Mouse (Mus musculus) neural tube, embryonic 14.5 days (tissue): ENCODE measurements at regions not wholly inside any gene's neighbourhood (a gene's known extent, or its start where the extent isn't known, plus 50 kb on each side); places are given as distances from the start of the nearest gene placed in this dataset.

Experiments used
- ATAC-seq: fragments of 200-750 bp; cut with Nextera tagmentation; 2 replicates; pipeline ENCODE4 v1.8.0; 2017; ENCODE audit warnings: low read depth, mild to moderate bottlenecking, moderate TSS enrichment, moderate library complexity
- H3K27ac ChIP-seq: fragments of 300-500 bp; sonication (generic); 2 replicates; pipeline ENCODE4 v1.5.1; 2014; ENCODE audit warnings: low read depth, mild to moderate bottlenecking, control low read depth, low read length, moderate library complexity, mixed read lengths
- H3K27me3 ChIP-seq: fragments of 300-500 bp; sonication (generic); 2 replicates; pipeline ENCODE4 v1.6.1; 2014; ENCODE audit warnings: low read length; ENCODE audit not compliant: control insufficient read depth, insufficient read depth
- H3K36me3 ChIP-seq: fragments of 300-500 bp; sonication (generic); 2 replicates; pipeline ENCODE4 v1.6.1; 2014; ENCODE audit warnings: low read length, mixed read lengths; ENCODE audit not compliant: control insufficient read depth, insufficient read depth
- H3K4me1 ChIP-seq: fragments of 300-500 bp; sonication (generic); 2 replicates; pipeline ENCODE4 v1.6.1; 2014; ENCODE audit warnings: low read length; ENCODE audit not compliant: control insufficient read depth, insufficient read depth
- H3K4me2 ChIP-seq: fragments of 300-500 bp; sonication (generic); 2 replicates; pipeline ENCODE4 v1.6.1; 2014; ENCODE audit warnings: mild to moderate bottlenecking, low read depth, low read length, control low read depth
- H3K4me3 ChIP-seq: fragments of 300-500 bp; sonication (generic); 2 replicates; pipeline ENCODE4 v1.5.1; 2014; ENCODE audit warnings: low read depth, low read length, control low read depth, mixed read lengths
- H3K9ac ChIP-seq: fragments of 300-500 bp; sonication (generic); replicated peaks from 2 replicates; pipeline ENCODE4 v1.6.1; 2014; ENCODE audit warnings: low read depth, mild to moderate bottlenecking, control low read depth, low read length, mixed read lengths
- H3K9me3 ChIP-seq: fragments of 300-500 bp; sonication (generic); 2 replicates; pipeline ENCODE4 v1.6.1; 2016; ENCODE audit warnings: low read length; ENCODE audit not compliant: control insufficient read depth
- WGBS: fragments of 180-500 bp; shearing (Covaris S2); extraction: QIAGEN DNeasy Blood & Tissue Kit; methylation state at CpG from one replicate; pipeline ENCODE4 v1.1.7; 2014; 5-methylcytosine and 5-hydroxymethylcytosine counted together

DNA sequence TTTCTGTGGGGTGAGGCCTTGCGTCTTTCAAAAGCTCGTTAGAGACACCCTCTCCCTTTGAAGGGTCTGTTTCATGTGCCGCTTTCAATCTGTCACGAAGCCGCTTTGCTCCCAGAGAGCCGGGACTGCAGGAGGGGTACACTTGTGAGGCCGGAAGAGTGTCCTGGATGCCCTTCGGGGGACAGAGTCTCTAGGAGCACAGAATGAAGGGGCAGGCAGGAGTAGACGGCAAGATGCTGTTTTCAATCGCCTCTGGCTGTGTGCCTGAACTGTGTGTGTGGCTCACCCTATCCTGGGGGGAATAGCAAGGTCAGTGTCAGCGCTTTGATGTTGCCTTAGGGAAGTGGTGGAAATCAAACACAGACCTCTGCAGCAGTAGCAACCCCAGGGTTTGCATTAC lies 174.7 kb downstream of the Gadd45g start:
- ATAC-seq = no peak
- no peak overlapping the region for H3K4me2 ChIP-seq
- 27% methylated on average over 11 of the region's 11 CpGs for WGBS

DNA sequence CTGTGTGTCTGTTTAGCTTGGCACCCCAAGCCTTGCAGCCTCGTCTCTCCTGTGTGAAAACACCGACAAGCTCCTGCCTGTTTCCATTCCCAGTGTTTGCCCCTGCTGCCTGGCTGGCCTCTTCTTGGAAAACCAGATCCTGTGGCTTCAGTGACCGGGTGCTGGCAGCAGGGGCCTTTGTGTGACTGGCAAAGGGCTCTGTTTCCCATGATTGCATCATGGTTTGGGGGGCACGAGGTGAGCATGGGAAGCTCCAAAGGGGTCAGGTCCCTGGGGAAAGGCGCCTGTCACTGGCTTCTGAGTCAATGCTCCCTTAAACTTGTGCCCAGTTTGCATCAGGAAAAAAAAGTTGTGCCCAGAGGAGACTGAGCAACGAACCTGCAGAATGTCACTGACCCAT lies 175.3 kb downstream of the Gadd45g start:
- peaks cover 10% of the 10 kb centered on the region for H3K4me1 ChIP-seq
- no peaks in the 10 kb centered on the region for H3K36me3 ChIP-seq
- H3K27ac ChIP-seq = no peak overlapping the region
- ATAC-seq = no peak
- no peak overlapping the region for H3K4me2 ChIP-seq
- H3K9ac ChIP-seq = no peak overlapping the region
- WGBS = 67% methylated on average over 6 of the region's 6 CpGs
- no peaks in the 10 kb centered on the region for H3K9me3 ChIP-seq
- H3K27me3 ChIP-seq = no peaks in the 10 kb centered on the region
- H3K4me3 ChIP-seq = no peak overlapping the region

More for the DNA sequence above, 174.7 kb downstream of the Gadd45g start:
- Histone ChIP-seq H3K27ac (no peak overlapping the region), H3K27me3 (no peaks in the 10 kb centered on the region), H3K4me1 (peaks cover 10% of the 10 kb centered on the region), H3K9me3 (no peaks in the 10 kb centered on the region), H3K4me3 (no peak overlapping the region), H3K9ac (no peak overlapping the region), H3K36me3 (no peaks in the 10 kb centered on the region)

DNA sequence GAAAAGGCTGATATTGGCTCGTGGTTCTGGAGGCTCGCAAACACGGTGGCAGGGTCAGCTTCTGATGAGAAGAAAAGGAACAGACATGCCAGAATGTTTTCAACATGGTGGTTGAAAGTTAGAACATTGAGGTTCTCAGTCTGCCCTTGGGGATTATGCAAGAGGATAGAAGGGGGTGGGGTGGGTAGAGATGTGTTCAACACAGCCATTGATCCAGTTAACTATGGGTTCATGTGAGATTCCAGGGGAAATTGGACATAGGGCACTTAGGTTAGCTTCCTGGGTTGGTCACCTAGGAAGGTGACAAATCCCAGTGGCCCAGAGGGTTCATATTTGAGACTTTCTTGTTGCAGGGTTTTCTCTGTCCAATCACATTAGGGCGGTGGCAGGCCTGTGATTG lies 176.1 kb downstream of the Gadd45g start:
- H3K27ac ChIP-seq = no peak overlapping the region
- no peak overlapping the region for H3K4me2 ChIP-seq
- 88% methylated on average over 4 of the region's 4 CpGs for WGBS
- no peak overlapping the region for H3K4me3 ChIP-seq
- H3K36me3 ChIP-seq = no peaks in the 10 kb centered on the region
- H3K4me1 ChIP-seq = peaks cover 10% of the 10 kb centered on the region
- ATAC-seq = no peak
- no peaks in the 10 kb centered on the region for H3K9me3 ChIP-seq
- H3K27me3 ChIP-seq = no peaks in the 10 kb centered on the region
- no peak overlapping the region for H3K9ac ChIP-seq

DNA sequence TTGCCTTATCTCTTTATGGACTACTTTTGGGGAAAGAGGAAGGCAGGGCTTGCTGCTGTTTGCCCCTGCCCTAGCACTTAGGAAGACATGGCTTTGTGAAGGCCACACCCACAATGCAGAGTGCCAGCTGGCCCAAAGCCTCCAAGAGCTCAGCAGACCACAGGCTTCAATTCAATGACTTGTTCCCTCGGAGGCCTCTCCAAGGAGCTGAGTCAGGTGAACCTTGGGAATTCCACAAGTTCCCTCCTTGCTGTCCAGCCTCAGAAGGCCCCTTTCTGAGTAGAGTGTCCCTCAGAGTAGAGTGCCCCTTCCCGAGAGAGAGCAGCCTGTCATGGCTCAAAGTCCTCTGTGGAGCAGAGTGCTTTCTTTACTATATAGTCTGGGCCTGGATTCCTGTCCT lies 177.9 kb downstream of the Gadd45g start:
- H3K27me3 ChIP-seq = no peaks in the 10 kb centered on the region
- no peak overlapping the region for H3K9ac ChIP-seq
- H3K4me2 ChIP-seq = 0 out of 2 replicates have a peak overlapping the region, but pooled peaks have one; percentile 12
- no peaks in the 10 kb centered on the region for H3K9me3 ChIP-seq
- H3K4me3 ChIP-seq = no peak overlapping the region
- WGBS = 44% methylated on average over 2 of the region's 2 CpGs
- peaks cover 10% of the 10 kb centered on the region for H3K4me1 ChIP-seq
- no peak; the same call in 1 of the 2 replicates for ATAC-seq
- peak overlapping the region; percentile 52; the same call in 1 of the 2 replicates for H3K27ac ChIP-seq
- H3K36me3 ChIP-seq = no peaks in the 10 kb centered on the region

DNA sequence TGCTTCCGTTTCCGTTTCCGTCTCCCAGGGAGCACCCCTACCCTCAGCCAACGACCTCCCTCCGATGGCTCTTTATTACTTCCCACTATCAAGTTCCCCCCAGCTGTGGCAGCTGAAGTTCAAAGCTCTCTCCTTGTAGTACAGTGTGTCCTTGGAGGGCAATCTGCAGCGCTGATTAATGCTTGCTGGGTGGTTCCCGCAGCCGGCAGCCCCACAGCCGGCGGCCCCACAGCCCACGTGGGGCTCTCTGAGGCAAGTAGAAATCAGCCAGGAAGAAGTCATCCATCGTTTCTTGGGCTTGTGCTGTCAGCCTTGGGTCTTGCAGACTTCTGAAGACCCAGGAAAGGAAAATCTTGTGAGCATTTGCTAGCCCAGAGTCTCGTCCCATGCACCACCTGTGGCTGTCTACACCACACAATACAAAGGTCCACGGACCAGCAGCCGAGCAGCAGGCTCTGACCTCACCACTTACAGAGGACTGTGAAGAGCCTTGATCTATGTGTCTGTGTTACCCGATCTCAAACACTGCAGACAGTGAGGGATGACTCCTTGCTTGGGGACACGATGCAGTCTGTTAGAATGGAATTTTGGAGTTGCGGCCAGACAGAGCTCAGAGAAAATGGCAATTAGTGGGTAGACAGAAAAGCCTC lies 178.5 kb downstream of the Gadd45g start:
- peak overlapping the region; percentile 12; the same call in 1 of the 2 replicates for H3K4me2 ChIP-seq
- ATAC-seq = peak; percentile 72
- H3K27me3 ChIP-seq = no peaks in the 10 kb centered on the region
- H3K9ac ChIP-seq = no peak overlapping the region
- H3K4me1 ChIP-seq = peaks cover 10% of the 10 kb centered on the region
- H3K27ac ChIP-seq = no peak overlapping the region
- no peaks in the 10 kb centered on the region for H3K9me3 ChIP-seq
- WGBS = 12% methylated on average over 18 of the region's 18 CpGs
- H3K4me3 ChIP-seq = no peak overlapping the region
- H3K36me3 ChIP-seq = no peaks in the 10 kb centered on the region

DNA sequence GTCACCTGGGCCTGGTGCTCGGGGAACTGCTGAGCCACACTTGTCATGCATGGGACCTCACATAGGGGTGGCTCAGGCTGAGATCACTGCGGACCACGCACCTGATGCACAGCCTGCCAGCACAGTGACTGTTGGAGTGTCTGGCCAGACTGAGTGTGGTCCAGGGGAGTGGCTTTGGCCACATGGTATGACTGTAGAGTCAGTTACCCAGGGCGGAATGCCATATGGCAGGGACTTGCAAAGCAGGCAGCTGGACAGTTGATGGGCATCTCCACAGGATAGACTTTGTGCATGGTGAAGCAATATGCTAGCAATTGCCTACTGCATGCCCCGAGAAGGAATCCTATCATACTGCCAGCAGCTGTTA lies 179.0 kb downstream of the Gadd45g start:
- H3K27me3 ChIP-seq = no peaks in the 10 kb centered on the region
- ATAC-seq = peak; percentile 9; the same call in 1 of the 2 replicates
- no peak overlapping the region for H3K4me2 ChIP-seq
- no peak overlapping the region for H3K9ac ChIP-seq
- no peak overlapping the region for H3K27ac ChIP-seq
- no peak overlapping the region for H3K4me3 ChIP-seq
- no peaks in the 10 kb centered on the region for H3K36me3 ChIP-seq
- 61% methylated on average over 5 of the region's 5 CpGs for WGBS
- no peaks in the 10 kb centered on the region for H3K9me3 ChIP-seq
- peaks cover 10% of the 10 kb centered on the region for H3K4me1 ChIP-seq

DNA sequence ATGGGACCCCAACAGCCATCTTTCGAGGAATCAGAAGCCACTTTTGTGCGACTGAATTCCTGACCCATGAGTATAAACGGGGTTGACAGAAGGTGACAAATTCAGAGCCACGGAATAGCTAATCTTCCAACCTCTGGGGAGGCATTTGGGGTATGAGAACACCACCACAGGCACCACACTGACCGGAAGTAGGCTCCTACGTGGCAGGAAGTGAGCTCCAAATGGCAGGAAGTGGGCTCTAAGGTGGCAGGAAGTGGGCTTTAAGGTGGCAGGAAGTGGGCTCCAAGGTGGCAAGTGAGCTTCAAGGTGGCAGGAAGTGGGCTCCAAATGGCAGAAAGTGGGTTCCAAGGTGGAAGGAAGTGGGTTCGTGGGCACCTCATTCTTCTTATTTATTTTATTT lies 179.8 kb downstream of the Gadd45g start:
- H3K9ac ChIP-seq = no peak overlapping the region
- H3K9me3 ChIP-seq = no peaks in the 10 kb centered on the region
- no peak overlapping the region for H3K27ac ChIP-seq
- 87% methylated on average over 7 of the region's 7 CpGs for WGBS
- H3K27me3 ChIP-seq = no peaks in the 10 kb centered on the region
- H3K4me1 ChIP-seq = peaks cover 10% of the 10 kb centered on the region
- no peak overlapping the region for H3K4me3 ChIP-seq
- no peak for ATAC-seq
- no peaks in the 10 kb centered on the region for H3K36me3 ChIP-seq
- H3K4me2 ChIP-seq = no peak overlapping the region

DNA sequence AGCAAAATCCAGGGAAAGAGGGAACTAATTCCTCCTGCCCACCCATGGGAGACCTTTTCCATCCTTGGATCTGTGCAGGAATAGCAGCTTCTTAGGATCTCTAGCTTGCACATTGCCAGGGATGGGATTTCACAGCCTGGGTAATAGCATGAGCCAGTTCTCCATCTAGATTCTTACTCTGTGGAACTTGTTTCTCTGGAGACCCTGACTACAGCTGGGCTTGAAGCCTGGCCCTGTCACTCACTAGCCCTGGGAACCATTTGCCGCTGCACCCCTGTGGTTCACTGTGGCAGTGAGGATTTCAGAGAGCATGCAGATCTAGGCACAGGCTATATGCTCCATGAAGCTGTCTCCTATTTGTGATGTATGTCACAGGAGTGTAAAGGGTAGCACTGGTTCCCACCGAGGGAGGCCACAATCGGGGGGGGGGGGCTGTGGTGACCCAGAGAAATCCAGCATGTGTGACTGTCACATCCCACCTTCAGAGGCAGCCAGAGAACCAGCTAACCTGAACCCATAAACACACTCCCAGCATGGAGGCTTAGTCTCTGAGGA lies 183.5 kb downstream of the Gadd45g start:
- H3K4me2 ChIP-seq = no peak overlapping the region
- 35% methylated on average over 3 of the region's 3 CpGs for WGBS
- no peak overlapping the region for H3K27ac ChIP-seq
- no peaks in the 10 kb centered on the region for H3K9me3 ChIP-seq
- no peak overlapping the region for H3K9ac ChIP-seq
- no peak overlapping the region for H3K4me3 ChIP-seq
- ATAC-seq = peak; percentile 42; the same call in 1 of the 2 replicates
- H3K27me3 ChIP-seq = no peaks in the 10 kb centered on the region
- H3K36me3 ChIP-seq = no peaks in the 10 kb centered on the region
- H3K4me1 ChIP-seq = peaks cover 7% of the 10 kb centered on the region

DNA sequence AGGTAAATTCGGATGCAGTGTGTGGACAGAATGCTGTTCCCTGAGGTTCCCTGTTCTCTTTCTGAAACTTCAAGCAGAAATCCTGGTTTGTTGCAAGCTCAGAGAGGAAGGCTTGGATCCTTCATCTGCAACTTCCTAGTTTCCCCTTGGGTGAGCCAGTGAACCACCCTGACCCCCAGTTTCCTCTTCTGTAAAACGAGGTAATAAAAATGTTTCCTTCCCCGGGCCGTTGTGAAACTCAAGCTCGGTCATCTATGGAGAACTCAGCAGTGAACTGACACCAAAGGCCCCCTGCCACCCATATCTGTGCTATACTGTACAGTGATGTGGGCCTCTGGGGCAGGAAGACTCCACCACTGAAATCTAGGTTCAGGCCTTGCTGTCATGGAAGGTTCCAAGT lies 185.0 kb downstream of the Gadd45g start:
- Histone ChIP-seq H3K4me1 (no peaks in the 10 kb centered on the region), H3K27me3 (no peaks in the 10 kb centered on the region), H3K36me3 (no peaks in the 10 kb centered on the region), H3K27ac (no peak overlapping the region), H3K4me3 (no peak overlapping the region), H3K4me2 (no peak overlapping the region), H3K9ac (no peak overlapping the region), H3K9me3 (no peaks in the 10 kb centered on the region)
- 69% methylated on average over 5 of the region's 5 CpGs for WGBS
- ATAC-seq = no peak
